Mouse (Mus musculus): ENCODE data around the gene Dcaf12l1. TPM values are rescaled to one million over a fixed set of nuclear protein-coding genes. Genes with fewer than 3 reads are reported as not detected.
"Not testable (repeated sequence)": the region's sequence is repeated elsewhere in the genome, so short reads cannot be mapped to it uniquely, and the experiment has no call there.

Dcaf12l1 gene
- total RNA-seq (2014; fragmentation: Nextera tagmentation) (not detected in 2 replicates), total RNA-seq (2017) (0.05 TPM in 1 of 2 replicates, not detected in the other), polyA plus RNA-seq (2012) (not detected in 2 replicates)

- TF ChIP-seq GATA2 (IDR thresholded peaks at IDR 0.05; ENCODE audit: borderline replicate concordance, low read depth, low read length) = no peak
- TF ChIP-seq GATA1 (IDR thresholded peaks at IDR 0.05; ENCODE audit: borderline replicate concordance, low read length) = no peak
- no peak for TF ChIP-seq TAL1 (conservative IDR thresholded peaks at IDR 0.05; ENCODE audit: low read depth, low read length)
- no peak for TF ChIP-seq CTCF (IDR thresholded peaks at IDR 0.05; ENCODE audit: low read depth, low read length)
- TF ChIP-seq POLR2AphosphoS5 (IDR thresholded peaks at IDR 0.05; ENCODE audit: insufficient replicate concordance, low read depth, low read length) = no peak
- no peak for DNase-seq (ENCODE audit: low spot score)
- Histone ChIP-seq H3K4me1 (ENCODE audit: insufficient read depth, low read depth, low read length) (no peaks in the 10 kb centered on the region), H3K4me3 (ENCODE audit: low read depth, low read length) (no peak within 1 kb of the TSS), H3K9me3 (replicated peaks) (peaks cover 19% of the 10 kb centered on the region), H3K36me3 (replicated peaks) (no peaks in the 10 kb centered on the region), H3K27me3 (ENCODE audit: insufficient read depth, low read length) (no peaks in the 10 kb centered on the region)
- ATAC-seq (ENCODE audit: extremely low read depth, insufficient number of reproducible peaks, low FRiP score, poor library complexity, severe bottlenecking) = no peak
These were observed at the start of gene Dcaf12l1 for GRCm38 (mm10) chrX:44789761-44790411. Dcaf12l1 (minus strand) TSS chrX:44790197.

GRCm38 (mm10) chrX:44809356-44809755 lies 19.4 kb upstream of the Dcaf12l1 start:
- H3K27me3 ChIP-seq (ENCODE audit: insufficient read depth, low read length); ATAC-seq (ENCODE audit: extremely low read depth, insufficient number of reproducible peaks, low FRiP score, poor library complexity, severe bottlenecking); H3K9me3 ChIP-seq (replicated peaks); H3K36me3 ChIP-seq (replicated peaks); H3K4me1 ChIP-seq (ENCODE audit: insufficient read depth, low read depth, low read length); DNase-seq (ENCODE audit: low spot score); H3K4me3 ChIP-seq (ENCODE audit: low read depth, low read length): not testable (repeated sequence)

GRCm38 (mm10) chrX:44789036-44789760 lies 799 bp downstream of the Dcaf12l1 start:
- no peak for ATAC-seq (ENCODE audit: extremely low read depth, insufficient number of reproducible peaks, low FRiP score, poor library complexity, severe bottlenecking)
- H3K4me1 ChIP-seq (ENCODE audit: insufficient read depth, low read depth, low read length) = no peaks in the 10 kb centered on the region
- H3K4me3 ChIP-seq (ENCODE audit: low read depth, low read length) = no peak overlapping the region

More at GRCm38 (mm10) chrX:44789036-44789760, 799 bp downstream of the Dcaf12l1 start:
- Histone ChIP-seq H3K9me3 (replicated peaks) (peaks cover 19% of the 10 kb centered on the region), H3K36me3 (replicated peaks) (no peaks in the 10 kb centered on the region), H3K27me3 (ENCODE audit: insufficient read depth, low read length) (no peaks in the 10 kb centered on the region)
- TF ChIP-seq TAL1 (conservative IDR thresholded peaks at IDR 0.05; ENCODE audit: low read depth, low read length) = no peak
- TF ChIP-seq CTCF (IDR thresholded peaks at IDR 0.05; ENCODE audit: low read depth, low read length) = no peak
- no peak for TF ChIP-seq GATA1 (IDR thresholded peaks at IDR 0.05; ENCODE audit: borderline replicate concordance, low read length)
- no peak for TF ChIP-seq GATA2 (IDR thresholded peaks at IDR 0.05; ENCODE audit: borderline replicate concordance, low read depth, low read length)
- TF ChIP-seq POLR2AphosphoS5 (IDR thresholded peaks at IDR 0.05; ENCODE audit: insufficient replicate concordance, low read depth, low read length) = no peak
- no peak for DNase-seq (ENCODE audit: low spot score)
